Mouse (Mus musculus) lung, postnatal 10 days (tissue): ENCODE results near the gene Prkd2.

Experiments used
- DNase-seq: peaks from one replicate; pipeline ENCODE4 v3.0.0; 2021

Gene Prkd2

GRCm38 (mm10) chr7:16919395-16920149, 76.9 kb downstream of the Prkd2 start:
- DNase-seq = no peak
